In the genomic region with DNA sequence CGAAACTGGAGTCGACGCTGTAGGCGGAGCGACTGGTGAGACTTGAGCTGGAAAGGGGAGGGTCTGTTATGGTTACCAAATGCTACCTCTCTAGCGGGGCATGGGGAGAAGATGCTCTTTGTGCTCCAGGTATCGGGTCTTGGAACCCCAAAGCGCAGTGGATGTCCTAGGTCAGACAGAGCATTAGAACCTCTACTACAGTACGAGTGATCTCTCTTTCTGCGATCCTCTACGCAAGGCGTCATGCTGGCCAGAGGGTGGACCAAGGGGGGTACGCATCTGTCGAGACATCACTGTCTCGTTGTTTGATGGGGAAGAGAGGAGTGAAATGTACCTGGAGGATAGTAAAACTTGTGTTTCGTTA, we compare ENCODE assay signal across 9 mouse cellular contexts. TPM values are rescaled to one million over a fixed set of nuclear protein-coding genes. Genes with fewer than 3 reads are reported as not detected.
A peak's percentile ranks its signal among the peaks of the same experiment; 100 is the strongest.
DNase-seq lines count a peak whose midpoint lies in the region; ATAC-seq and TF ChIP-seq lines count a peak whose summit lies in the region.
"Had no signal": no experiment of that assay in that cellular context is flagged by ENCODE, and none has a peak within 500 bp of the region (broad histone marks: within the 10 kb centered on the region; RNA-seq: fewer than 3 reads in every experiment).

No protein-coding gene starts in this region.

- no peaks in the 10 kb centered on the region for H3K9me3 ChIP-seq in heart, embryonic 10.5 days
- H3K9me3 ChIP-seq in ES-Bruce4 (replicated peaks; ENCODE audit: control insufficient read depth, insufficient read depth, low read length, poor library complexity, severe bottlenecking): no peaks in the 10 kb centered on the region
- H3K9me3 ChIP-seq in hindbrain, embryonic 10.5 days: no peaks in the 10 kb centered on the region
- H3K9me3 ChIP-seq in megakaryocyte, embryonic 14.5 days: no peaks in the 10 kb centered on the region

- under 1% methylated on average over 16 of the region's 16 CpGs for WGBS in heart, embryonic 10.5 days
- under 1% methylated on average over 16 of the region's 16 CpGs for WGBS in hindbrain, embryonic 10.5 days

- DNase-seq in heart, embryonic 10.5 days (ENCODE audit: low spot score): no peak
- no peak for DNase-seq in heart, postnatal 4 days
- no peak for DNase-seq in hindbrain, embryonic 10.5 days (ENCODE audit: low spot score)
- DNase-seq in retina, embryonic 14.5 days (ENCODE audit: low spot score): no peak
- DNase-seq in gastrocnemius, adult 8-10 months (ENCODE audit: low spot score in 2 of 2): no peak

- no peak for TF ChIP-seq CTCF in ES-Bruce4 (IDR thresholded peaks at IDR 0.05; ENCODE audit: low read depth, low read length)

- peak overlapping the region; percentile 95 for H3K4me3 ChIP-seq in heart, embryonic 10.5 days
- H3K4me3 ChIP-seq in ES-Bruce4 (ENCODE audit: low read depth, low read length): peak overlapping the region; percentile 97
- peak overlapping the region; percentile 79 for H3K4me3 ChIP-seq in hindbrain, embryonic 10.5 days
- H3K4me3 ChIP-seq in megakaryocyte, embryonic 14.5 days (replicated peaks): peak overlapping the region; percentile 99

- TF ChIP-seq EP300 in ES-Bruce4 (IDR thresholded peaks at IDR 0.05; ENCODE audit: insufficient read depth, low read depth, low read length): no peak

- H3K27ac ChIP-seq in heart, embryonic 10.5 days: peak overlapping the region; percentile 88
- H3K27ac ChIP-seq in ES-Bruce4 (ENCODE audit: insufficient read depth, low read length): no peak overlapping the region
- peak overlapping the region; percentile 82 for H3K27ac ChIP-seq in hindbrain, embryonic 10.5 days

- peaks cover 41% of the 10 kb centered on the region for H3K36me3 ChIP-seq in heart, embryonic 10.5 days
- H3K36me3 ChIP-seq in ES-Bruce4 (ENCODE audit: control insufficient read depth, insufficient read depth, low read length, poor library complexity, severe bottlenecking): peaks cover 29% of the 10 kb centered on the region
- peaks cover 53% of the 10 kb centered on the region for H3K36me3 ChIP-seq in hindbrain, embryonic 10.5 days
- peaks cover 53% of the 10 kb centered on the region for H3K36me3 ChIP-seq in megakaryocyte, embryonic 14.5 days (replicated peaks; ENCODE audit: low read length)

- H3K4me1 ChIP-seq in heart, embryonic 10.5 days: peaks cover 20% of the 10 kb centered on the region
- H3K4me1 ChIP-seq in ES-Bruce4 (ENCODE audit: control insufficient read depth, insufficient read depth, low read length): no peaks in the 10 kb centered on the region
- H3K4me1 ChIP-seq in hindbrain, embryonic 10.5 days (replicated peaks): peaks cover 28% of the 10 kb centered on the region
- peaks cover 35% of the 10 kb centered on the region for H3K4me1 ChIP-seq in megakaryocyte, embryonic 14.5 days

- H3K27me3 ChIP-seq in heart, embryonic 10.5 days (ENCODE audit: insufficient read depth, poor library complexity, severe bottlenecking): no peaks in the 10 kb centered on the region
- H3K27me3 ChIP-seq in ES-Bruce4 (ENCODE audit: control insufficient read depth, insufficient read depth, low read length, poor library complexity, severe bottlenecking): no peaks in the 10 kb centered on the region
- no peaks in the 10 kb centered on the region for H3K27me3 ChIP-seq in hindbrain, embryonic 10.5 days (ENCODE audit: insufficient read depth, poor library complexity, severe bottlenecking)
- no peaks in the 10 kb centered on the region for H3K27me3 ChIP-seq in megakaryocyte, embryonic 14.5 days (replicated peaks)

- H3K9ac ChIP-seq in ES-Bruce4 (ENCODE audit: low read depth, poor library complexity, severe bottlenecking): peak overlapping the region; percentile 78

- TF ChIP-seq POLR2A in ES-Bruce4 (IDR thresholded peaks at IDR 0.05; ENCODE audit: insufficient read depth, low read length): no peak

- ATAC-seq in erythroid progenitor cell, adult 5-6 weeks (replicated peaks; ENCODE audit: low FRiP score, poor library complexity, severe bottlenecking): no peak

RNA-seq across cellular contexts. Expression of gene Recql5, which starts 0.5 kb away (rescaled TPM):
- polyA plus RNA-seq in heart, embryonic 10.5 days (2016; fragmentation: Nextera tagmentation; extraction: Ambion mirVana): 20.4 and 22.3 TPM in 2 replicates
- total RNA-seq in heart, postnatal 4 days (2021): 1 to 10 TPM; 8.0 to 10.0 TPM
- 20.0 and 22.6 TPM in 2 replicates for polyA plus RNA-seq in ES-Bruce4 (2011; ENCODE audit: insufficient read depth, insufficient read length, low read depth, missing spikeins)
- polyA plus RNA-seq in hindbrain, embryonic 10.5 days (2016; fragmentation: Nextera tagmentation; extraction: Ambion mirVana): 27.3 and 28.8 TPM in 2 replicates
- polyA plus RNA-seq in megakaryocyte, embryonic 14.5 days (2012; ENCODE audit: insufficient read depth, low replicate concordance): 9.5 and 10.4 TPM in 2 replicates
- total RNA-seq in gastrocnemius, adult 8-10 months (2022): 1 to 10 TPM; 5.0 to 9.5 (median 6.5) TPM
- total RNA-seq in erythroid progenitor cell, adult 5-6 weeks (2015; ENCODE audit: low replicate concordance): 16.3 and 17.7 TPM in 2 replicates
- total RNA-seq in erythroid progenitor cell, adult 5-6 weeks (2017; ENCODE audit: low replicate concordance): 13.8 and 33.5 TPM in 2 replicates

RNA-seq across cellular contexts. Expression of gene Sap30bp, which starts 0.6 kb away (rescaled TPM):
- polyA plus RNA-seq in heart, embryonic 10.5 days (2016; fragmentation: Nextera tagmentation; extraction: Ambion mirVana): 29.4 and 35.8 TPM in 2 replicates
- 10 to 100 TPM; 25.7 to 29.0 TPM for total RNA-seq in heart, postnatal 4 days (2021)
- 51.1 and 55.9 TPM in 2 replicates for polyA plus RNA-seq in ES-Bruce4 (2011; ENCODE audit: insufficient read depth, insufficient read length, low read depth, missing spikeins)
- polyA plus RNA-seq in hindbrain, embryonic 10.5 days (2016; fragmentation: Nextera tagmentation; extraction: Ambion mirVana): 44.7 and 52.5 TPM in 2 replicates
- polyA plus RNA-seq in megakaryocyte, embryonic 14.5 days (2012; ENCODE audit: insufficient read depth, low replicate concordance): 13.5 and 14.4 TPM in 2 replicates
- 10 to 100 TPM in 2 of 4 experiments, 1 to 10 TPM in 2; 7.7 to 15.7 (median 9.7) TPM for total RNA-seq in gastrocnemius, adult 8-10 months (2022)
- 16.6 and 17.6 TPM in 2 replicates for total RNA-seq in erythroid progenitor cell, adult 5-6 weeks (2015; ENCODE audit: low replicate concordance)
- 224 and 296 TPM in 2 replicates for total RNA-seq in erythroid progenitor cell, adult 5-6 weeks (2017; ENCODE audit: low replicate concordance)

RNA-seq across cellular contexts. Expression of gene Smim6, which starts 21.9 kb away (rescaled TPM):
- polyA plus RNA-seq in heart, embryonic 10.5 days (2016; fragmentation: Nextera tagmentation; extraction: Ambion mirVana): 1.6 and 1.7 TPM in 2 replicates
- under 1 TPM in 1 of 2 experiments, not detected in 1; 0.27 TPM for total RNA-seq in heart, postnatal 4 days (2021)
- polyA plus RNA-seq in ES-Bruce4 (2011; ENCODE audit: insufficient read depth, insufficient read length, low read depth, missing spikeins): not detected in 2 replicates
- polyA plus RNA-seq in hindbrain, embryonic 10.5 days (2016; fragmentation: Nextera tagmentation; extraction: Ambion mirVana): 1.4 and 1.6 TPM in 2 replicates
- polyA plus RNA-seq in megakaryocyte, embryonic 14.5 days (2012; ENCODE audit: insufficient read depth, low replicate concordance): not detected in 2 replicates
- total RNA-seq in gastrocnemius, adult 8-10 months (2022): not detected
- 4.3 and 15.1 TPM in 2 replicates for total RNA-seq in erythroid progenitor cell, adult 5-6 weeks (2015; ENCODE audit: low replicate concordance)
- total RNA-seq in erythroid progenitor cell, adult 5-6 weeks (2017; ENCODE audit: low replicate concordance): 0.23 and 6.4 TPM in 2 replicates
- total RNA-seq: gastrocnemius, postnatal 36 days had no signal

RNA-seq across cellular contexts. Expression of gene Smim5, which starts 34.0 kb away (rescaled TPM):
- polyA plus RNA-seq in heart, embryonic 10.5 days (2016; fragmentation: Nextera tagmentation; extraction: Ambion mirVana): 13.7 and 17.9 TPM in 2 replicates
- total RNA-seq in heart, postnatal 4 days (2021): 10 to 100 TPM; 28.7 to 29.9 TPM
- not detected in 2 replicates for polyA plus RNA-seq in ES-Bruce4 (2011; ENCODE audit: insufficient read depth, insufficient read length, low read depth, missing spikeins)
- 1.4 and 4.2 TPM in 2 replicates for polyA plus RNA-seq in hindbrain, embryonic 10.5 days (2016; fragmentation: Nextera tagmentation; extraction: Ambion mirVana)
- polyA plus RNA-seq in megakaryocyte, embryonic 14.5 days (2012; ENCODE audit: insufficient read depth, low replicate concordance): 6.7 and 13.1 TPM in 2 replicates
- total RNA-seq in gastrocnemius, adult 8-10 months (2022): under 1 TPM in 3 of 4 experiments, not detected in 1; 0.61 to 0.88 (median 0.72) TPM
- total RNA-seq in erythroid progenitor cell, adult 5-6 weeks (2015; ENCODE audit: low replicate concordance): 37.7 and 44.7 TPM in 2 replicates
- 27.1 and 64.4 TPM in 2 replicates for total RNA-seq in erythroid progenitor cell, adult 5-6 weeks (2017; ENCODE audit: low replicate concordance)

RNA-seq across cellular contexts. Expression of gene Itgb4, which starts 40.8 kb away (rescaled TPM):
- 0.67 and 1.1 TPM in 2 replicates for polyA plus RNA-seq in heart, embryonic 10.5 days (2016; fragmentation: Nextera tagmentation; extraction: Ambion mirVana)
- total RNA-seq in heart, postnatal 4 days (2021): 1 to 10 TPM; 5.0 to 5.4 TPM
- polyA plus RNA-seq in ES-Bruce4 (2011; ENCODE audit: insufficient read depth, insufficient read length, low read depth, missing spikeins): 9.3 and 11.8 TPM in 2 replicates
- 0.92 and 0.94 TPM in 2 replicates for polyA plus RNA-seq in hindbrain, embryonic 10.5 days (2016; fragmentation: Nextera tagmentation; extraction: Ambion mirVana)
- polyA plus RNA-seq in megakaryocyte, embryonic 14.5 days (2012; ENCODE audit: insufficient read depth, low replicate concordance): 5.6 and 6.9 TPM in 2 replicates
- total RNA-seq in gastrocnemius, adult 8-10 months (2022): 1 to 10 TPM; 1.5 to 4.4 (median 3.1) TPM
- total RNA-seq in erythroid progenitor cell, adult 5-6 weeks (2015; ENCODE audit: low replicate concordance): not detected in 2 replicates
- total RNA-seq in erythroid progenitor cell, adult 5-6 weeks (2017; ENCODE audit: low replicate concordance): not detected in 2 replicates
